Mouse (Mus musculus) erythroblast, embryonic 14.5 days (primary cell): Measurements from ENCODE around the gene Map4k3.

Experiments
- GATA1 ChIP-seq: IDR thresholded peaks from 2 replicates; pipeline ENCODE4 v1.6.1; 2012; ENCODE audit warnings: low read length, inconsistent platforms, mixed read lengths
- TAL1 ChIP-seq: IDR thresholded peaks from 3 replicates; pipeline ENCODE4 v1.6.1; 2012; ENCODE audit warnings: low read length, inconsistent platforms, mixed read lengths

- TF ChIP-seq GATA1: no peak
- TF ChIP-seq TAL1: no peak
Measured at GRCm38 (mm10) chr17:80572187-80572935, 155.9 kb downstream of the Map4k3 start.
